Mouse (Mus musculus) neural tube, embryonic 14.5 days (tissue): ENCODE measurements around the gene Tsr1. TPM values are rescaled to one million over a fixed set of nuclear protein-coding genes. Genes with fewer than 3 reads are reported as not detected.

Experiments used
- ATAC-seq: fragments of 200-750 bp; cut with Nextera tagmentation; 2 replicates; pipeline ENCODE4 v1.8.0; 2017; ENCODE audit warnings: low read depth, mild to moderate bottlenecking, moderate TSS enrichment, moderate library complexity
- H3K27ac ChIP-seq: fragments of 300-500 bp; sonication (generic); 2 replicates; pipeline ENCODE4 v1.5.1; 2014; ENCODE audit warnings: low read depth, mild to moderate bottlenecking, control low read depth, low read length, moderate library complexity, mixed read lengths
- H3K27me3 ChIP-seq: fragments of 300-500 bp; sonication (generic); 2 replicates; pipeline ENCODE4 v1.6.1; 2014; ENCODE audit warnings: low read length; ENCODE audit not compliant: control insufficient read depth, insufficient read depth
- H3K36me3 ChIP-seq: fragments of 300-500 bp; sonication (generic); 2 replicates; pipeline ENCODE4 v1.6.1; 2014; ENCODE audit warnings: low read length, mixed read lengths; ENCODE audit not compliant: control insufficient read depth, insufficient read depth
- H3K4me1 ChIP-seq: fragments of 300-500 bp; sonication (generic); 2 replicates; pipeline ENCODE4 v1.6.1; 2014; ENCODE audit warnings: low read length; ENCODE audit not compliant: control insufficient read depth, insufficient read depth
- H3K4me2 ChIP-seq: fragments of 300-500 bp; sonication (generic); 2 replicates; pipeline ENCODE4 v1.6.1; 2014; ENCODE audit warnings: mild to moderate bottlenecking, low read depth, low read length, control low read depth
- H3K4me3 ChIP-seq: fragments of 300-500 bp; sonication (generic); 2 replicates; pipeline ENCODE4 v1.5.1; 2014; ENCODE audit warnings: low read depth, low read length, control low read depth, mixed read lengths
- H3K9ac ChIP-seq: fragments of 300-500 bp; sonication (generic); replicated peaks from 2 replicates; pipeline ENCODE4 v1.6.1; 2014; ENCODE audit warnings: low read depth, mild to moderate bottlenecking, control low read depth, low read length, mixed read lengths
- H3K9me3 ChIP-seq: fragments of 300-500 bp; sonication (generic); 2 replicates; pipeline ENCODE4 v1.6.1; 2016; ENCODE audit warnings: low read length; ENCODE audit not compliant: control insufficient read depth
- WGBS: fragments of 180-500 bp; shearing (Covaris S2); extraction: QIAGEN DNeasy Blood & Tissue Kit; methylation state at CpG from one replicate; pipeline ENCODE4 v1.1.7; 2014; 5-methylcytosine and 5-hydroxymethylcytosine counted together
- polyA plus RNA-seq: library from polyadenylated mRNA; unstranded; fragments of >200 nt; fragmentation: Nextera tagmentation; extraction: Ambion mirVana; gene quantifications from 2 replicates; pipeline ENCODE4 v1.2.1, GENCODE M21; 2014

Tsr1 gene
- polyA plus RNA-seq, 1 experiment from 2014 or later, result 27.9 TPM

DNA sequence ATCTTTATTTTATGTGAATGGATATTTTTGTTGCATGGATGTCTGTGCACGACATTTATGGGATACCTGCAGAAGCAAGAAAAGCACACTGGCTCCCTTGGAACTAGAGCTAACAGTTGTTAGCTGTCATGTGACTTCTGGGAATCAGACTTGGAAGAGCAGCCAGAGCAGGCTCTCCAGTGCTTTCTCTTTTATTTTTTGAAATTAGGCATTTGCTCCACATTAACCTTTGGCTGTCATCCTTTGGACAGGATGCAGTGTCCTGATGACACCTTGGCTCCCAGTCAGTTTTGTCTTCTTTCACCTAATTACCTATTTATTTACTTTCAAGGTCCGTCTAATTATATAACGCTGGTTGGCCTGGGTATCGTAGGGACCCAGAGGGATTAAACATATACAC, 3.3 kb upstream of the Tsr1 start:
- H3K4me1 ChIP-seq, result peaks cover 16% of the 10 kb centered on the region
- ATAC-seq, result no peak
- no peaks in the 10 kb centered on the region for H3K36me3 ChIP-seq
- no peak overlapping the region for H3K27ac ChIP-seq
- H3K4me3 ChIP-seq, result no peak overlapping the region
- H3K9ac ChIP-seq, result no peak overlapping the region
- WGBS, result 81% methylated on average over 4 of the region's 4 CpGs
- no peaks in the 10 kb centered on the region for H3K27me3 ChIP-seq
- H3K4me2 ChIP-seq, result no peak overlapping the region
- no peaks in the 10 kb centered on the region for H3K9me3 ChIP-seq

DNA sequence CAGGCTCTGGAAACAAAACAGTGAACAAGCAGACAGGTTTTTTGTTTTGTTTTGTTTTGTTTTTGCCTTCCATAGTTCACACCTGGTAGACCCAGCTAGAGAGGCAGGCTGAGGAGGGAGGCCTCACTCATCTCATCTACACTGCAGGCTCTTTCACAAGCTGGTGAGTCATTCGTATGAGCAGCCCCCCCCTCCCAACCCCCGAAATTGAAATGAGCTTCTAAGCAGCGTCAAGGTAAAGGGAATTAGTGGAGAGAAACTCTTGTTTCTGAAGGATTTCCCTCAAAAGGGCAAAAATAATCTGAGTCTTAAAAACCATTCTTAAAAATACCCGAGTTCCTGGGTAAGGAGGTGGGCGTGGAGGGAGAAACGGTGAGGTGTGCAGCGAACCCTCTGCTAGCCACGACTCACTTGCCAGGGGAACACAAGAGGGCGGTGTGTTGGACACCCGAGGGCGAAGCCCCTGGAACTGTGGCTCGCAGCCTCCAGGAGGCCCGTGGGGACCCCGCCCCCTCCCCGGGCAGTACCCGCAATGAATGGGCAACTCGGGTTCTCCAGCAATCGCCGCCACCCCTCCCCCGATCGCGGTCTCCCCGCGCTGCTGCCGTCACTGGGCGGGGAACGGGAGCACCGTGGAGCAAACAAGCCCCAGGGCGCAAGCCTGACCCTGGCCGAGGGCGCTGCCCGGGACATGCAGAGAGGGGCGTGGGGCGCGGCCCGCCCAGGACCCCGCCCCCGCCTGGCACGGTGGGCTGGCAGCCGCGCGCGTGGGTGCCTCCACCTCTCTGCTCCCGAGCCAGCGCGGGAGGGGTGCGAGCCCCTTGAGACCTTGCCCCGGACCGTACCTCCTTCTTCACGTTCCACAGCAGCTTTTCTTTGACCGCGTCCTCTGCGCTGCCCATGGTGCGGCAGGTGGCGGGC, 1.6 kb upstream of the Tsr1 start:
- H3K4me2 ChIP-seq, result peak overlapping the region; percentile 76
- peak overlapping the region; percentile 86 for H3K9ac ChIP-seq
- peak overlapping the region; percentile 81 for H3K4me3 ChIP-seq
- H3K9me3 ChIP-seq, result no peaks in the 10 kb centered on the region
- H3K27me3 ChIP-seq, result no peaks in the 10 kb centered on the region
- peaks cover 10% of the 10 kb centered on the region; the same call in 1 of the 2 replicates for H3K36me3 ChIP-seq
- H3K27ac ChIP-seq, result peak overlapping the region; percentile 84
- peak; percentile 62 for ATAC-seq
- 1% methylated on average over 42 of the region's 55 CpGs for WGBS
- H3K4me1 ChIP-seq, result peaks cover 16% of the 10 kb centered on the region

DNA sequence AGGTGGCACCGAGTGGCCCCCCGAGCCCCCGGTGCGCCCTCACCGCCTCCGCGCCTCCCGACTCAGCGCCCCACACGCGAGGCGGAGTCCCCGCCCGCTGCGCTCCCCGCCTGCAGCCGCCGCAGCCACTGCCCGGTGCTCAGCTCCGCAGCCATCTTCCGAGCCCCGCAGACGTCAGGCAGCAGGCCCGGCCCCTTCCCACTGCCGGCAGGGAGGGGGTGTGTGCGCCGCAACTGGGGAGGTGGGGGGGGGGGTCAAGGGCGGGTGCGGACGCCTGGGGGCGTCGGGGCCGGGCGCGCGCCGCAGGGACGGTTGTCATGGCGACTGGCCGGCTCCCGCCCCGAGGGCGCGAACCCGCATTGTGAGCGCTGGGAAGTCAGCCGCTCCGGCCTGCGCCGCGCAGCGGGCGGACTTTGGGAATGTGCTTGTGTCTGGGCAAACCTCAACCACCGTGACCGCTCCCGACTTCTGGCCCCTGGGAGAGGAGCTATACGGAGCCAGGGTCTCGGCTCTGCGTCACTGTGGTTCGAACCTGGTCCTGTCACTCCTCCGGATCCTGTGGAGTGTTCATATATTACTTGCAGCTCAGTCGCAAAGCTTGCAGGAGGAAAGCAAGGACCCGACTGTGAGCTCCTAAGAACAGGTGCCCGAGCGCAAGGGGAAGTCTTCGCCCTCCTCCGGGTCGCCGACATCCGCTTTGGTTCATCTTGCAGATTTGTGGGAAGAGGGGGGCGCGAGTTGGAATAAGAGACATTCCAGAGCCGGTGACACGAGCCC, 782 bp upstream of the Tsr1 start, which contains the start of gene Sgsm2:
TSS of gene Sgsm2 (minus strand) at position 160 of the 777 bp plus-strand sequence.
- Histone ChIP-seq H3K36me3 (peaks cover 18% of the 10 kb centered on the region), H3K27me3 (no peaks in the 10 kb centered on the region), H3K9ac (peak within 1 kb of the TSS; percentile 86), H3K4me1 (peaks cover 16% of the 10 kb centered on the region), H3K4me2 (peak within 1 kb of the TSS; percentile 76), H3K9me3 (no peaks in the 10 kb centered on the region), H3K27ac (peak within 1 kb of the TSS; percentile 84), H3K4me3 (peak within 1 kb of the TSS; percentile 81)
- 1% methylated on average over 62 of the region's 74 CpGs for WGBS
- ATAC-seq, result peak; percentile 74

DNA sequence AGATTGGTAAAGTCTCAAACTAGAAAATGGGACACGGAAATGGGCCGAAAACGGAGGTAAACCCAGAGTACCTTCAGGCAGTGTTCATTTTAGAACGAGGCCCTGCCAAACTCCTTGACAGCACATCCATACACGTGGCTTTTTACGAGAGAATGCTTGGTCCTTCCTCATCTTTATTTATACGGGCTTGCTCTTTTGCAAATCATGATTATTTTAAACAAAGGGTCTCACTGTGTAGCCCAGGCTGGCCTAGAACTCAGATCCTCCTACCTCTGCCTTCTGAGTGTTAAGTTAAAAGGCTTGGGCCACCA, 601 bp downstream of the Tsr1 start:
- Histone ChIP-seq H3K4me2 (peak overlapping the region; percentile 76), H3K4me1 (peaks cover 16% of the 10 kb centered on the region), H3K9ac (peak overlapping the region; percentile 57), H3K9me3 (no peaks in the 10 kb centered on the region), H3K4me3 (peak overlapping the region; percentile 81), H3K27me3 (no peaks in the 10 kb centered on the region), H3K36me3 (peaks cover 30% of the 10 kb centered on the region), H3K27ac (peak overlapping the region; percentile 84)
- no peak for ATAC-seq
- whole genome bisulfite sequencing, result under 1% methylated on average over 7 of the region's 7 CpGs

DNA sequence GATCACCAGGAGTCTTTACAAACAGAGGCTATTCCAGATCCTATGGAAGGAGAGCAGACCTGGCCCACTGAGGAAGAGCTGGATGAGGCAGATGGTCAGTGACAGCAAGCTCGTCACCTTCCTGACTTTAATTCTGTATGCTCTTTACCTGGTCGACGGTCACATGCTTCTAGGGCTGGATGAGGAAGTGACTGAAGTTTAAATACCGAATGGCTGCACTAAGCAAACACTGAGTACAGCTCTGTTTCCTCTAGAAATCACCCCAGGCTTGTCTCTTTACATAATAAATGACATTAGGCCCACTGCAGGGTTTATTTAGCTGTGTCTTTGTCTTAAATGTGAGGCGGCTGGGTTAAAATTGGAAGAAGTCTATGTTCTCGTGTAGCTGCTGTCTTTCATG, 3.7 kb downstream of the Tsr1 start:
- Histone ChIP-seq H3K27ac (no peak overlapping the region), H3K4me1 (peaks cover 7% of the 10 kb centered on the region), H3K27me3 (no peaks in the 10 kb centered on the region), H3K4me2 (no peak overlapping the region), H3K36me3 (peaks cover 60% of the 10 kb centered on the region), H3K9me3 (no peaks in the 10 kb centered on the region), H3K4me3 (no peak overlapping the region), H3K9ac (no peak overlapping the region)
- WGBS, result 94% methylated on average over 6 of the region's 6 CpGs
- ATAC-seq, result no peak

DNA sequence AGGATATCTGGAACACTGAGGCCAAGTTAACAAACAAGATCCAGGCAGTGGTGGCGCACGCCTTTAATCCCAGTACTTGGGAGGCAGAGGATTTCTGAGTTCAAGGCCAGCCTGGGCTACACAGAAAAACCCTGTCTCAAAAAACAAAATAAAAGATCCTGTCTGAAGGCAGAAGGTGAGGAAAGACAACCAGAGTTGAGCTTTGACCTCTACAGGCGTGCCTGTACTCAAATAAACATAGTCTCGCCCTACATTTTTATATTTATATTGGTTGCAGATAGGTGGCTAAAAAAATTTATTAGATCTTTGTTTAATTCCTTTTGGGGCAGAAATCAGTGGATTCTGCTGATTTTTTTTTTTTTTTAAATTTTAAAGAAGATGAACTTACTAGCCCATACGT, 4.5 kb downstream of the Tsr1 start:
- H3K27me3 ChIP-seq, result no peaks in the 10 kb centered on the region
- H3K4me1 ChIP-seq, result peaks cover 7% of the 10 kb centered on the region
- no peak overlapping the region for H3K4me2 ChIP-seq
- H3K36me3 ChIP-seq, result peaks cover 69% of the 10 kb centered on the region
- WGBS, result 97% methylated on average over 5 of the region's 5 CpGs
- no peak overlapping the region for H3K27ac ChIP-seq
- no peaks in the 10 kb centered on the region for H3K9me3 ChIP-seq
- ATAC-seq, result no peak
- no peak overlapping the region for H3K9ac ChIP-seq
- no peak overlapping the region for H3K4me3 ChIP-seq

DNA sequence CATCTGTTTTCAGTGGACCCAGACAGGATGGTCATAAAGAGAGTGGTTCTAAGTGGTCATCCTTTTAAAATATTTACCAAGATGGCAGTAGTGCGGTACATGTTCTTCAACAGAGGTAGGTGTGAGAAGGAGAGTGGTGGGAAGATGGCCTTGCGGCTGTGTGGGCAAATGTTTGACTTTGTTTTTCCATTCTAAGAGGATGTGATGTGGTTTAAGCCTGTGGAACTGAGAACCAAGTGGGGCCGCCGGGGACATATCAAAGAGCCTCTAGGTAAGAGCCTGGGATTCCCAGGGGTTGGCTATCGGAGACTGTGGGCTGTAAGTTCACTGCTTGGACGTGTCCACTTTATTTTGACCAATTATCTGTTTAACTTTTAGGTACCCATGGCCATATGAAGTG, 10.0 kb downstream of the Tsr1 start:
- no peak overlapping the region for H3K4me2 ChIP-seq
- H3K27me3 ChIP-seq, result no peaks in the 10 kb centered on the region
- no peak for ATAC-seq
- H3K9me3 ChIP-seq, result no peaks in the 10 kb centered on the region
- 97% methylated on average over 6 of the region's 6 CpGs for WGBS
- no peak overlapping the region for H3K9ac ChIP-seq
- no peak overlapping the region for H3K27ac ChIP-seq
- H3K4me1 ChIP-seq, result no peaks in the 10 kb centered on the region
- peaks cover 66% of the 10 kb centered on the region for H3K36me3 ChIP-seq
- no peak overlapping the region for H3K4me3 ChIP-seq

DNA sequence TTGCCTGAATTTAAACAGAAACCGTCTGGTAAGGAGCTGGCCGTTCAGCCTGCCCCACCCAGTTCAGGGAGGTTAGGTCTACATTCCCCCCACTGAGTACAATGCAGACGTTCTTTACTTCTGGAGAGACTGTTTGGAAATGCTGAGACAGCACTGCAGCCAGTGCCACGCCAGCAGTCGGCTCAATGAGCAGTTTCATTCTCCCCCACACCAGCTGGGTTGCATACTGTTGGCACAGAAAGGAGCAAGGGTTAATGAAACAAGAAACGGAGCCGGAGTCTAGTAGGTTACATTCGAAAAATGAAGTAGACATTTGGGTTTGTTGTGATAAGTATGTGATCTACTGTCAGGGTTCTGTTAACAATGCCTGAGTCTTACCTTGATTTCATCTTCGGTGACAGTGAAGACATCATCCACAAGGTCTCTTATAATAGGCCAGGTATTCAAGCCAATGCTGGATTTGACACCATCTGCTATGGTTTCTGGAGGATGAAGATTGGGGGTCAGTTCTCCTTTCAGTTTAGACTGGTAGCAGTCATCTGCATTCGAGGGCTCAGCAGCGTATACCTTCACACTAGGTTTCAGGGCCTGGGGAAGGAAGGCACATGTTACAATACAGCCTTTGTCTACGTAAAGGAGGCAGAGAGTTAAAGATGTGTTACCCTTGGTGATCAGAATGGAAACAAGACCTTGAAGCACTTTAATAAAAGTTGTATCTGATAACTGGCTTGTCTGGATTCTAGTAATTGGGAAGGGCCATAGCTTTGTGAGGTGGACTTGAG, 10.9 kb downstream of the Tsr1 start:
- Histone ChIP-seq H3K27me3 (no peaks in the 10 kb centered on the region), H3K9ac (no peak overlapping the region), H3K4me3 (no peak overlapping the region), H3K27ac (no peak overlapping the region), H3K4me1 (no peaks in the 10 kb centered on the region), H3K4me2 (no peak overlapping the region), H3K36me3 (peaks cover 56% of the 10 kb centered on the region), H3K9me3 (no peaks in the 10 kb centered on the region)
- ATAC-seq, result no peak
- WGBS, result 88% methylated on average over 12 of the region's 12 CpGs
